Mouse (Mus musculus) layer of hippocampus, adult 11-12 months (tissue): ENCODE data around the gene Comtd1.

Source experiments
- DNase-seq: peaks from one replicate; pipeline ENCODE4 v3.0.0; 2022; ENCODE audit warnings: low spot score

The Comtd1 gene

DNA sequence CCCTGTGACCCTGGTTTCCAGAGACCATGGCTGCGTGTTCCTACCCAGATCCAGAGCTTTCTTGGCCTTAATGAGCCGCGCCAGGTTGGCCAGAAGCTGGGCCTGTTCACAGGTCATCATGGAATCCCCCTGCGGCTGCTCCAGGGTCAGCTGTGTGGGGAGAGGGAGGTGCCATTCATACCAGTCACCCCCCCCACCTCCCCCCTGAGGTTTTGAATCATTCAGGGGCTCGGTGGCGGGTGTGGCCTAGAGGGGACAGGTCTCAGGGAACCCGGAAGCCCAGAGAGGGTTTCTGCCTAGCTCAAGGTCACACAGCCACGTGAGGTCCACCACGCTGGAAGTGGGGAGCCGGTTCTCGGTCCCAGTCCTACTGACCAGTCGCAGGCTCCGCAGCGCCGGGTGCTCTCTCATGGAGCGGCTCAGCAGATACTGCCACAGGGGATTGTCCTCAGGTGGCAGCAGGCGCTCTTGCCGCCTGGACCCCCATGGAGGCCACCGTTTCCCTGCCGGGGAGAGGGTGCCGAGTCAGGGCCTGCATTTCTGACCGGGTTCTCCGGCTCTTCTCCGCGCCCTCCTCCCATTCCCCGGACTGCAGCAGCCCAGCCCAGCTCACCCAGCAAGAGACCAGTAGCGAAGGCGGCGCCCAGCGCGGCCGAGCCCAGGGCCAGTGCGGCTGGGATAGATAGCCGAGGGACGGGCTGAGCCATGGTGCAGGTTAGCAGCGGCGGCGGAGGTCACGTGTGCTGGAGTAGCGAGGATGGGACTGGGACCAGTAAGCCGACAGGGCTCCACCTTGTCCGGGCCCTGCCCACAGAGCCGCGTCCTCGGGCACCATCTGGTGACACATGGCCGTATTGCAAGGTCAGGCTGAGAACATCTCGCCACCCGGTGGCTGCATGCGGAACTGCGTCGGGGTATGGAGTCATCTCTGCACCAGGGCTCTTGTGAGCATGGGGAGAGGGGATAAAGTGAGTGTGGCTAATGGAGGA is at the start of gene Comtd1:
TSS of gene Comtd1 (minus strand) at position 812 of the 989 bp plus-strand sequence.
- peak; percentile 97 for DNase-seq

DNA sequence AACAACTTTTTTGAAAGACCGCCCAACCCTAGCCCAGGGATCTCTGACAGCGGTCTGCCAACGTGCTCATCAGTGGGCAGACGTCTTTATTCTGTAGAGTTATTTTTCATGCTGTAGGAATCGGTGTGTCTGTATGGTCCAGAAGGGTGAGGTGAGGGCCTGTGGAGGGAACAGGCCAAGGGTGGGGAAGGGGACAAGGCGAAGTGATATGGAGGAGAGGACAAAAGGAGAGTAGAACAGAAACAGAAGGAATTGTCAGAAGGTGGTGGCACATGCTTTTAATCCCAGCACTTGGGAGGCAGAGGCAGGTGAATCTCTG is 43.5 kb upstream of the Comtd1 start:
- DNase-seq, result no peak

DNA sequence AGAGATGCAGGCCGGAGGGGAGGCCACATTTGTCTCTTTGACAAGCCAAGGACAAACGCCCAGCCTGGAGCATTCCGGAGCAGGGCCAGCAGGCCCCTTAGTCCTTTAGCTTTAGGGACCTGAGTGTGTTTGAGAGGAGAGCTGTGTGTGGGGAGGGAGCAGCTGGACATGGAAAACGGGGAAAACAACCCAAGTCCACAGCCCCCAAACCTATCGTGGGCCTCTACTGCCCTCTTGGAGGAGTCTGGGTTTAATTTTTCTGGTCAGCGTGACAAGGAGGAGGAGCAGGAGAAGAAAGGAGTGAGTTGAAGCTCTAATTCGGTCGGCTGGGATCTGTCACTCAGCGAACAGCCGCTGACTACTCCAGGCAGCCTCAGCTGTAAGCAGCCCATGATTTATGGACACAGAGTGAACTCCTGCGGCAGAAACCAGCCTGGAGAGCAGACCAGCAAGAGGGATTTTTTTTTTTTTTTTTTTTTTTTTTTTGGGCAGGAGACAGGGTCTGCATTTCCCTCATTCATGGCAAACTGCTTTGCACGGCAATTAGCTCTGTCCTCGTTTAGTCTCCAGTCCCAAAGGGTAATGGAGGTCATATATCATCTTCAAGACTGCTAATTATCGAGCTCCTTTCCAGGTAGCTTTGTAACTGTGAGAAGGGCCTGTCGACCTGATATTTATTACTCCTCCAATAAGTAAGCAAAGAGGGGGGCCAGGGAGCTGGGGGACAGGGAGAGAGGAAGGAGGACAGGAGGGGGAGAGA is 43.0 kb upstream of the Comtd1 start:
- no peak for DNase-seq

DNA sequence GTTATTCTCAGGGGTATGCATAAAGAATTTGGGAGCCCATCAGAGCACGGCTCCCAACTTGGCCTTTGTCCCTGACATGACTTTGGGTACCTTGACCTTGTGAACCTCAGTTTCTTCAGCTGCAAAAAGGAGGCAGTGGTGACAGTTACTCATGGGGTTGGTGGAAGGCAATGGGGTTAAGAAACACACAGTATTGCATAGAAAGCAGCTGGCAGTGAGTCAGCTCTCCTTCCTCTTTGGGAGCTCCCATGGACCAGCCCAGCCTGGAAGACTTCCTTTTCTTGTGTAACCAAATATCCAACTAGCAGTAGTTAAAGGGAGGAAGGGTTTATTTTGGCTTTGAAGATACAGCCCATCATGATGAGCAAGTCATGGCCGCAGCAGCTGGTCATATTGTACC is 41.7 kb upstream of the Comtd1 start:
- DNase-seq, result no peak

DNA sequence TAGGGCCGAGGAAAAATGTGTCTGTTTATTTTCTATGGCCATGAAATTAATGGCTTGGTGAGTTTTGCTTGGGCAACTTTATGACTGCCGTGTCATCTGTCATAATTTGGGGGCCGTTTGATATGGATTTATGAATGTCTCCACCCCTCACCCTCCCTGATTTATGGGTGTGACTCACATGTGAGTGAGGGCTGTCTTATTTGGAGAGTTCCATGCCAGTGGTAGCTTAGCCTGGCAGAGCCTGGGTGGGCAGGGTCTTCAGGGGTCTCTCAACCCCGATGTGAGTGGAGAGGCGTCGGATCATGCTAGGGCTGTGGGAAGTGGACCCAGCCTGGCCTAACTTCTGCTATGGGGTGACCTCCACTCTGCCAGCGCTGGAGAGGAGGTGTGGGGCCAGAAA is 18.0 kb upstream of the Comtd1 start:
- no peak for DNase-seq

DNA sequence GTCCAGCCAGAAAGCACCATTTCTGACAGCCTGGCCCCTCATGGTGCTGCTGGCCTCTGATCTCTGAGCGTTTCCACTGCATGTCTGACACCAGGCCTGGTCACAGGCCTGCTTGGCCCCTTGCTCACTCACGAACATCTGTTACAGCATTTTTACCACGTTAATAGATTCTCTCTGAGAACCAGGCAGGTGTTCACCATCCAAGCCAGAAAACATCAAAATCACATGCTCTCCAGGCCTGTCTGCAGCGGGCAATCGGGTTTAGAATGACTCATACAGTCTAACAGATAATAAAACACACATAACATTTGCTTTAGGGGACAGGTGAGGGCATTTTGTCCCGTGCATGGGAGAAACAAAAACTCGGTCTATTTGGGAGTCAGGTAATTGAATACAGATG is 17.5 kb upstream of the Comtd1 start:
- DNase-seq, result no peak

DNA sequence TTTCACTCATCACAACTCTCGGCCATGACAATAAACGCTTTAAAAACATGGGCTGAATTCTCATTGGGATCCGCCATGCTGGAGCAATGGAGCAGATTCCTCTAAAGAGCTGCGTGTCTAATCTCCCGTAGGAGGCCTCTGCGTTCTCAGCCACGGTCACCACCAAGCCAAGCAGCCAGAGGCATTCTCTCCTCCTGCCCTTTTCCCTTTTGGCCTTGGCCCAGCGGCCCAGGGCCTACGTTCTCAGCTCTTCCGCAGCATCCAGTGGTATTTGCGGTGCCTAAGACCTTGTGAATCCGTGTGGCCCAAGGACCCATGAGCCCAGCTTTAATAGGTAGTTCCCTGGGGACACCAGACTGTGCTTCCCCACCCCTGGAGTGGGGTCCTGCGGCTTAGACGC is 8.1 kb upstream of the Comtd1 start:
- no peak for DNase-seq

DNA sequence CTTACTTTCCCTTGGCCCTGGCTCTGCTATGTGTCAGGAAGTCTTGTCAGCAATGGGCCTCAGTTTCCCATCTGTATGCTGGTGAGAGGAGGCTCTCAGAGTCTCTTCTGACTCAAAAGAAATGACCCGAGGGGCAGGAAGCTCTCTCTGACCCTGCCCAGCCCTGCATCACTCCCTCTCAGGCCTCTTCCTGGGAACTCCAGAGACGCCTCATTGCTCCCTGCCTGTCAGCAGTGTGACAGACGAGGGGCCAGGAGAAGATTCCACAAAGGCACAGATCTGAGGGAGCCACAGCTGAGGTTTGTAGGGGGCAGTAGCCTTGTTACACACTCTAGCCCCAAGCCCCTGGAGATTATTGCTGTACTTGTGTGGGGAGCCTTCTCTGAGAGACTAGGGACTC is 7.2 kb upstream of the Comtd1 start:
- no peak for DNase-seq

DNA sequence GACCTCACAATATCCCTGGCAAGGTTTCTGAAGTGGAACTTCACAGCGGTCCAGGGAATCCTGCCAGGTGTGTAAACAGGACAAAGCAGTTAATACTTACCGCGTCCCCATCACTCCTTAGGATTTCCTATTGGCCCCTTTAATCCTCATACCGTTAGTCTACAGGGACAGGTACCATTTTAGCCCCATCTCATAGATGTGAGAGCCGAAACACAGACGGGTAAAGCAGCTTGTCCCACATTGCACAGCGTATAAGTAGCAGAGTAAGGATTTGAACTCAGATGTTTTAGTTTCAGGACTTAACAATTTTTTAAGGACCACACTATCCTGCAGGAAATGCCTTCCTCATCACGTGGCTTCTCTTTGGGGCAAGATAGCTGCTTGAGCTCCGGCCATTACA is 5.5 kb upstream of the Comtd1 start:
- no peak for DNase-seq

DNA sequence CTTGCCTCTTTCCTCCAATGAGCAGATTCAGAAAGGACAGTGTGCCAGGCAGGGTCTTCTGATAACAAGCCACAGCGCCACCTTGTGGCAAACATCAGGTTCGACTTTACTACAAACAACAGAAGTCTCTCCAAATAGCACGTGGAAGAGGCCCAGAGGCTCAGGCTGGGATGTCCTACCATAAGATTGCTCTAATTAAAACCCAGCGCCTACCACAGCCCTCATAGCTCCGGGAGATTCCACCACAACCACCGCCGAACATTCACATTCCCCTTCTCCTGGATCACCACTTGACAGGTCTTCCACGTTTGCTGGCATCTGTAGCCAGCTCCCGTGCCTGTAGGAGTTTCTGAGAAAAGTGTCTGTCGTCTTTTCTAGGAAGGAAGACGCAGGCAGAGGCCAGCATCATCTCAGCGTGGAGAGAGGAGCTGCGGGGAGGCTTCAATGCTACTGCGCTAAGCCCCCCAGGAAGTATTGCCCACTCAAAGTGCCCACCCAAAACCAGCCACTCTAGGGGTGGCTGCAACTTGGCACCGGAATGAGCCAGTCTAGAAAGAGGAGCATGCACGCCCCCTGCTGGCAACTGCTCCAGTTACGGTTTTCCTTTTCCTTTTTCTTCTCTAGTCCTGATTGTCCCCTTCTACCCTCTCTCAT is 4.8 kb upstream of the Comtd1 start:
- peak; percentile 78 for DNase-seq

DNA sequence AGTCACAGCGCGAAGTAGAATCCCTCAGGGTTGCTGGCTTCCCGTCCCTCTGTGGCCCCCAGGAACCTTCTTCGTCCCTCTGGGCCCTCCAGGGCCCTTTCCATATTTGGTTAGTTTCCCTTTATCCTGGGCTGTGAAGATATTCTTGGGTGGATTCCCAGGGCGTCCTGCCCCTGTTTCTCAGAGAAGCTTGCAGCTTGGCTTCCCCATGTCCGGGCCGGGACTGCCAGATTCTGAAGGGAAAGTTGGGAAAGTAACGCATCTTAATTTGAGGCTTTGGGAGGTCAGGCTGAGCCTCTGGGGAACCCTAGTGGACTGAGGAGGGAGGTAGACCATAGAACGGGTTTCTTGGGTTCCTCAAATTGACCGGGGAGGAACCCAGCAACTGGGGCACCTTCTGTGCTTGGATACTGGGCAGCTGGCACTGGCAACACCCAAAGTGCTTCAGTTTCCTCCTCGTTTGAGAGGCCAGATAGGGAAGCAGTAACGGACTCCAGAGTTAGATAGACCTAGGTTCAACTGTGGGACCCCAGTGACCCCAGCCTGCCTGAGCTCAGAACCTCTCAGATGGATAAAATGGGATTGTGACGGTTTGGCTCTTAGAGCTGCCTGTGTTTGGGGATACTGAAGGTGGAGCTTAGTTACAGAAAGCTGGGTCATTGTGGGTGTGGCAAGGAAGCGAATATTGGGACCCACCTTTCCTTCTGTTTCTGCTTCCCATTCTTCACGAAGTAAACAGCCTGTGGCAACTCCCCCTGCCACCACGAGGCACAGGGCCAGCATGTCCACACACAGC is 3.4 kb upstream of the Comtd1 start:
- DNase-seq, result no peak

DNA sequence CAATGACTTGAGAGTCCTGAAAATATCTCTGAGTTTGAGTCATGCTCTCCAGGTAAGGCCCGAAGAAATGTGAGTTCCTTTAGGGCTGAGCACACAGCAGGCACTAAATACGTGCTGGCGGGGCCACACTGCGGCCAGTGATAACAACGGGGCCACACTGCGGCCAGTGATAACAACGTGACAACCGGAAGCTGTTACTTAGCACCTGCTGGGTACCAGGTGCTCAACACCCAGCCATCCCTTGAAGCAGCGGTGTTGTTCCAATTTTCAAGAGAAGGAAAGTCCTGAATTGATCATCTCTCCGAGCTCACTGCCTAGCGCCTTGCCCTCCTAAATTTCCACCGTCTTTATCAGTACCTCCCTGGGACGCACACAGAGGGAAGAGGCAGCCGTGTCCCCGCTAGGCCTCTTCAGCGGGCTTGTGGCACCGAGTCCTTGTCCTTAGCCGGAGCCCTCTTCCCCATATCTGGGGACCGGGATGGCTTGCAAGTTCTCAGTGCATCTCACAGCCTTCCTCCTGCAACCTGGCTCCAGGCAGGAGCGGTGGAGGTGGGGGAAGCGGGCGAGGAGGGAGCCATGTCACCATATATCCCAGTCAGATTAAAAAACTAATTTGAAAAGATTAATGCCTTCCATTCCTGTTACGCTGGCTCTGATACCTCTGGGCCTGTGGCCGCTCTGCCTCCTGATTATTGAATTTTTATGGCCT is 1.8 kb upstream of the Comtd1 start:
- no peak for DNase-seq

DNA sequence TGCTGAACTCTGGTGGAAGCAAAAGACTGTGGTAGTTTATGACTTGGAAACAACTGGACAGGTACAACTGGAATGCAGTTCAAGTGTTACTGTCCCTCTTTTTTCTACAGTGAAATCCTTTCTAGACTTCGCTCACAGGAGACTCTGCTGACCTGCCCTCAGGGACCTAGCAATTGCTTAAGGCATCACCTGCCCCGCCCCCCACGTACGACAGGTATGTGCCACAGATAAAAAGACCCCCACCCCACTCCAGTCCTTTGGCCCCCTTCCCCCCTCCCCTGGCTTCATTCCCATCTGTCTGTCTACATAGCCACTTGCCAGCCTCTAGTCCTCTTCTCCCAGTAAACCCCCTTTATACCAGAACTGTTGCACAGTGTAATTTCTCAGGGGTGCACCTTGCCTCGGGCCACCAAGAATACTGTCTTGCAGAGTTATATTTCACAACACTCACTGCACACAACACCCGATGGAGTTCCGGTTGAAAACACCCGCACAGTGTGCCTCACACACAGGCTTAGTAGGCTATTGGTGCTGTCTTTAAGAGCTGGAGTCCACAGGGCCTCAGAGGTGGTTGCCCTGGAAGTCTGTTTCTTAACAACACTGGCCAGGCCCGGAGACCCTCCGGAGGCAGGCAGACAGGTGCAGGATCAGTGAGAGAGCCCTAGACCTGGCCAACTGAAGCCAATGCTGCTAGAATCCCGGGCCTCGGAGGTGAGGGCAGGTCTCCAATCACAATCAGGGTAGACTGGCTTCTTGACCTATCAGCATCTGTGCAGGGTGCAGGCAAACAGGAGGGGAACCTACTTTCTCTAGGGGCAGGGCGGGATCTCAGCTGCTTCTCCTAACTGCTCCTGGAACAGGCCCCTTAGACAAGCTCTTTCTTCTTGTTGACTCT is 994 bp upstream of the Comtd1 start:
- no peak for DNase-seq

DNA sequence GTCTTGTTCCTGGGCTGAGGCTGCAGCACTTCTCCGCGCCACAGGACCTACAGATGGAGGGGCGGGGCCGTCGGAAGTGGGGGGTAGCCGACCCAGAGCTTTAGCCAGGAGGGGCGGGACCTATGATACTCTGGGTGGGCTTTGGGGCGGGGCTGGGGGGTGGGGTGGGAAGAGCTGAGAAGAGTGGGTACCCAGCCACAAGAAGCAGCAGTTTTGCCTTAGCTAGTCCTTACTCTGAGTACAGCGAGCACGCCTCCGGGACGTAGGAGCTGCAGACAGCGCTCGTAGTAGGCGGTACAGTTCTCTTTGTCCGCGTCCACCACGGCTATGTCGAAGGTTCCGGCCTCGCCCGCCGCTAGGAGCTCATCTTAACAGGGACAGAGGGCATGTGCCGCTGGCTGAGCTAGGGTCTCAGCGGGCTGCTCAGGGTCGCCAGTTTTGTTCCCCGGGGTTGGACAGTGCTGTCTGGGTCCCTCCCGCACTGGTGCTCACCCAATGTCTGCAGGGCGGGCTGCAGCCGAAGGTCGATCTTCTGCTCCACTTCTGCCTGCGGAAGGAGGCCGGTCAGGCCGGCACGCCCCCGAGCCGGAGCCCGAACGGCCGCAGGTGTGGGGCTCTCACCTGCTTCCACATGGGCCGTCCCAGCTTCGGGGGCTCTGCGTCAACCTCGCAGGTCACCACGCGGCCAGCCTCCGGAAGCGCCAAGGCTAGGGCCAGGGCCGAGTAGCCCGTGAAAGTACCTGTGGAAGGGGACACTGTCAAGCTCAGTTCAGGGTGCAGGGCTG is 1.2 kb downstream of the Comtd1 start:
- no peak for DNase-seq

DNA sequence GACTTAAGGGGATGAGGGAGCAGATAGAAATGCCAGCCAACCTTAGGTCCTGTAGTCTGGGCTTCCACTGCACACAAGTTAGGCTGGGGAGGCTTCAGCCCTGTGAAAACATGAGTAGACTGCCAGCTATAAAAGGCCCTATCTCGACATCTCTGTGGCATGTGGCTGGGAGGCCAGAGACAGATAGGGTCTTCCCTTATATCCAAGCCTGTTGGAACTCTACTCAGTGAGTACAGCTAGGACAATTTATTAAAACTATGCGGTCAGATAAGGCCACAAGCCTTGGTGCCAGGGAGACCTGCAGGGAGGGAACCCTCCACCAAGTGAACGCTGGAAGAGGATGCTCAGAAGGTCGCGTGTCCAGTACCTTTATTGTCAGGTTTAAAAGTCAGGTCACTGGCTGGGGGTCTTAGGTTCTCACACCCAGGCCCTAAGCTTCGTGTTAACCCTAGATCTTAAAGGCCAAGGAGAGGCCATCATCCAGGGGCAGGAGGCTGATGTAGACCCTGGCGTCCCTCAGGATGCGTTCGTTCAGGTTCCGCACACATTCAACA is 1.9 kb downstream of the Comtd1 start:
- DNase-seq, result no peak

DNA sequence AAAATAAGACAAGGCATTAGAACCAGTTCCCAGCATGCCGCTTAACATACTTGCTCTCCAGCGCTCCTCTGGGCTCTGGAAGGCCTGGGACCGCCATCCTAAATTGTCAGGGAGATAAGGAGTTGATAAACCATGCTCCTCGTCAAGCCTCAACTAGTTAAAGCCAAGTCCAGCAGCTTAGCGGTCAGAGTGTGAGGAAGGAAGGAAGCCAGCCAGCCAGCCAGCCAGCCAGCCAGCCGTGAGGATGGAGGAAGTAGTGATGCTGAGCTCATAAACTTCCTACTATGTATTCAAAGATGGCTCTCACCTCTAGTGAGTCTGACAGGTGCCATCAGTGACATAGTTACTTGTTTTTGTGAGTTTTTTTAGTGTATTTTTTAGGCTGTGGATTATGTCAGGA is 5.5 kb downstream of the Comtd1 start:
- DNase-seq, result no peak

DNA sequence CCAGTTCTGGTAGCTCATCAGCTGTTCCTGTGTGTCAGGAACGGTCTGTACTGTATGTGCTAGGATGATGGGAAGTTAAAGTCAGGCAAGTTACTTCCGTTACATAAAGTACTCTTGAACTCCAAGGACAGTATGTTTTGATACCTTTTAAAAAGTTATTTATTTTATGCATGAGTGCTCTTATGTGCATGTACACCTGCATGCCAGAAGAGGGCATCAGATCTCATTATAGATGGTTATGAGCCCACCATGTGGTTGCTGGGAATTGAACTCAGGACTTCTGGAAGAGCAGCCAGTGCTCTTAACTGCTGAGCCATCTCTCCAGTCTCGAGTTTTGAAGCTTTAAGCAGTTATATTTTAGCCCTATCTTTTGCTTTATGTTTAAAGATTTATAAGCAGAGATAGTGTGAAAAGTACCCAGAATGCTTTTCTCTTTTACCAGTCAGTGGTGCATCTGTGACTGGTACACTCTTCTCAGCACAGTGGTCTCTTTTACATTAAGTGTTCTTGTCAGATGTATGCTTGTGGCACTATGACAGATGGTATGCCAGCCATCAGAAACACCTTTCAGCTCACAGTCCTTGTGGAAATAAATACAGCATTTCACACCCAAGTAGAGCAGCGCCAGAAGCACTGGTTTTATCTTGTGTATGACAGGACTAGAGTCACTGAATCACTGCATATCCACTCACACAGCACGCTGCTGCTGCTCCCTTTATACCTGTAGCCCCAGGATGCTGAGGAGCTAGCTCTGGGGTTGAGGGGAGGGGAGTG is 6.8 kb downstream of the Comtd1 start:
- no peak for DNase-seq

DNA sequence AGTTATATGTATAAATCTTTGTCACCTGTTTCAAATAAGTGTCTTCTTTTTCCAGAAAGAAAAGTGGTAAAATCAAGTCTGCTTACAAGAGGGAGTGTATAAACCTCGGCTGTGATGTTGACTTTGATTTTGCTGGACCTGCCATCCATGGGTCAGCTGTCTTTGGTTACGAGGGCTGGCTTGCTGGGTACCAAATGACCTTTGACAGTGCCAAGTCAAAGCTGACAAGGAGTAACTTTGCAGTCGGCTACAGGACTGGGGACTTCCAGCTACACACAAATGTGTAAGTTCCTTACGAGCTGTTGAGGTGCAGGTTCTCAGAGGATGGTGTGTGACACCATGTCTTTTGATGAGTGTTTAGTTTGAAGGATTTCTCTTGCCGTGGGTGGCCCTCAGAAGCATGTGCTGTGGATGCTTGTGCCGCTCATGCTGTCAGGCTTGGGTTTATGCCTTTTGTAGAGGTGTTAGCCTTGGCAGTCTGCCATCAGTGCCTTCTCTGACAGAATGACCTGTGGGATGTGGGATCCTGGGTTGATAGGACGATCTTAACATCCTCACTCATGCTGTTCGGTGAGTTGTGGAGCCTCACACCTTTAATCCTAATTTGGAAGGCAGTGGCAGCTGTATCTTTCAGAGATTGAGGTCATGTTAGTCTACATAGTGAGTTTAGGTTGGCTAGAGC is 10.3 kb downstream of the Comtd1 start:
- DNase-seq, result no peak
